Mouse (Mus musculus): Measurements from ENCODE around the gene Hand2. TPM values are rescaled to one million over a fixed set of nuclear protein-coding genes. Genes with fewer than 3 reads are reported as not detected.

The Hand2 gene
- total RNA-seq (2022) = not detected

- DNase-seq (ENCODE audit: low spot score in 2 of 2) = no peak
Observed at GRCm38 (mm10) chr8:57320851-57321743, at the start of gene Hand2. TSS of gene Hand2 (plus strand) at chr8:57320983.

GRCm38 (mm10) chr8:57273055-57273454 lies 47.7 kb upstream of the Hand2 start:
- DNase-seq (ENCODE audit: low spot score in 2 of 2) = no peak

- DNase-seq (ENCODE audit: low spot score in 2 of 2) = no peak
Observed at GRCm38 (mm10) chr8:57293441-57293840, 27.3 kb upstream of the Hand2 start.

GRCm38 (mm10) chr8:57303513-57303912 lies 17.3 kb upstream of the Hand2 start:
- DNase-seq (ENCODE audit: low spot score in 2 of 2) = no peak

GRCm38 (mm10) chr8:57304944-57305343 lies 15.8 kb upstream of the Hand2 start:
- DNase-seq (ENCODE audit: low spot score in 2 of 2) = no peak

GRCm38 (mm10) chr8:57306441-57306840 lies 14.3 kb upstream of the Hand2 start:
- no peak for DNase-seq (ENCODE audit: low spot score in 2 of 2)

- DNase-seq (ENCODE audit: low spot score in 2 of 2) = no peak
Observed at GRCm38 (mm10) chr8:57309844-57310485, 10.8 kb upstream of the Hand2 start.

GRCm38 (mm10) chr8:57312031-57312981 lies 8.5 kb upstream of the Hand2 start:
- DNase-seq (ENCODE audit: low spot score in 2 of 2) = no peak

- DNase-seq (ENCODE audit: low spot score in 2 of 2) = no peak
Observed at GRCm38 (mm10) chr8:57313583-57313982, 7.2 kb upstream of the Hand2 start.

GRCm38 (mm10) chr8:57314216-57314615 lies 6.6 kb upstream of the Hand2 start:
- DNase-seq (ENCODE audit: low spot score in 2 of 2) = no peak

GRCm38 (mm10) chr8:57315471-57315870 lies 5.3 kb upstream of the Hand2 start:
- DNase-seq (ENCODE audit: low spot score in 2 of 2) = no peak

GRCm38 (mm10) chr8:57317107-57317506 lies 3.7 kb upstream of the Hand2 start:
- no peak for DNase-seq (ENCODE audit: low spot score in 2 of 2)

GRCm38 (mm10) chr8:57317890-57318480 lies 2.8 kb upstream of the Hand2 start:
- no peak for DNase-seq (ENCODE audit: low spot score in 2 of 2)

- no peak for DNase-seq (ENCODE audit: low spot score in 2 of 2)
Observed at GRCm38 (mm10) chr8:57319092-57319980, 1.4 kb upstream of the Hand2 start.

GRCm38 (mm10) chr8:57319981-57320585 lies 700 bp upstream of the Hand2 start:
- DNase-seq (ENCODE audit: low spot score in 2 of 2) = no peak

GRCm38 (mm10) chr8:57321898-57322895 lies 1.4 kb downstream of the Hand2 start:
- no peak for DNase-seq (ENCODE audit: low spot score in 2 of 2)

- DNase-seq (ENCODE audit: low spot score in 2 of 2) = no peak
Observed at GRCm38 (mm10) chr8:57322961-57323941, 2.5 kb downstream of the Hand2 start.

Measured in left cerebral cortex, adult 8-10 months (tissue).